Mouse (Mus musculus) v-Abl transformed pro-B cells (cell line): ENCODE measurements around the gene Six2.

Experiments used
- in situ Hi-C, 2 experiments: fragments of 400-800 bp; cut with MboI; formaldehyde crosslinking; loops; one replicate each; pipeline ENCODE4 v1.15.1; 2025; ENCODE audit not compliant: unreplicated experiment in 2 of 2

The Six2 gene

DNA sequence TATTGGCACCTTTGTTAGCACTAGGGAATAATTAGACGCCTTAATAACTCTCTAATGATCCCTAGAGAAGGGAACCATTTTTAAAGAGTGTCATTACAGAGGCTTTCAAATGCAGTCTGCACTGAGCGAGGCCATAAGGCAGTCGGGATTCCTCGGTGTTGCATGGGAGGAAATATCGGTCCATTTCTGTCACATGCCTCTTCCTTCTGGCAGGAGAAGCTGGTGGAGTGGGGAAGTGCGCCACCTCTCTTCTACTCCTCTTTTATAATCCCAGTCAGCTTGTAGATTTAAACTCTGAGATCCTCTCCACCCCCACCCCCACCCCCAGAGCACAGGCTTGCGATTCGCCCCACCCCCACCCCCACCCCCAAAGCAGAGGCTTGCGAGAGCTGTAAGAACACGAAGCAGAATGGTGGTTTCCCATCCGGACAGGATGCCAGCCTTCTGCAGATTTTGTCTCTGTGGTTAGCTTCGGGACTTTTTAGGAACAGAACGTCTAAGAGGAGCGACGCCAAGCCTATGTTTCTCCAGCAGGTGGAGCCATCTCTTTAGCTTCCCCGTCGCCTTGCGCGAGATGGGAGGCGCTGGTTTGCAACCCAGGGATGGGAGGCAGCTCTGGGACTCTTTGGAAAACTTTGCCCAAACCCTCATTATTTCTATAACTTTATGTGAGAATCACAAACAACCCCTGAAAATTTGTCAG is 23.3 kb downstream of the Six2 start:
- in situ Hi-C loops: loop anchor here in 1 of 2 experiments (25.0 kb wide), 2 partner anchors 848 to 1173 kb away; partner anchors contain the start of gene Gm10309

DNA sequence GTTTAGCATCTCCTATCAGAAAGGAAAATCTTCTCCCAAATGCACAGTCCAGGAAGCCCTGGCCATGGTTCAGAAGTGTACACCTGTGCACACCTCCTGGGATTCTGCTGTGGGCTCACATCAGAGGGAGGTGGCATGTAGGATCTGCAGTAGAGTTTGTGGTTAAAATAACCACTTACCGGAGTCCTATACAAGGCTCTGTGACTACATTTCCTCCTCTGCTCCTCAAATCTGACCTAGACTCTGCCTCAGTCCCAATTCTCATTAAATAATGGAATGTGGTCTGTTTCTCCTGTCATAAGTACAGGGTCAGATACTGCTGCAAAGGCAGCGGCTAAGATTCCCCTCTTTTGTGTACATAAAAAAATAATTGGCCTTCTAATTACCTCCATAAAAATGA is 23.9 kb downstream of the Six2 start:
- in situ Hi-C loops: loop anchor here in 1 of 2 experiments (25.0 kb wide), 2 partner anchors 848 to 1173 kb away; partner anchors contain the start of gene Gm10309

GRCm38 (mm10) chr17:85661521-85661920 is 26.6 kb downstream of the Six2 start:
- in situ Hi-C loops: loop anchor here in 1 of 2 experiments (25.0 kb wide), 2 partner anchors 851 to 1176 kb away; partner anchors contain the start of gene Gm10309

DNA sequence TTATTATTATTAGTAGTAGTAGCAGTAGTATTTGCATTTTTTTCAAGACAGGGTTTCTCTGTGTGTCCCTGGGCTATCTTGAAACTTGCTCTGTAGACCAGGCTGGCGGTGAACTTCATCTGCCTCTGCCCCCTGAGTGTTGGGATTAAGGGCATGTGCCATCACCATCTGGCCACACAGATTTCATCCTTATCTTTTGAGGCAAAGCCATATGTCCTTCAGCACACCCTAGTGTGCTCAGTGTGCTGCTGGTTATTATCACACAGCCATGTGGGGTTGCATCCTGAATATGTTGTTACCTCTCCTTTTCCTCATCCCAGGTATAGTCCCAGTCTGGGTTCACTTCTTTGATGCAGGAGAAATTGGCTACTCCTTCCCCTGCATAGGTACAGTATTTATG is 28.1 kb downstream of the Six2 start:
- in situ Hi-C loops: loop anchor here in 1 of 2 experiments (25.0 kb wide), 2 partner anchors 852 to 1177 kb away; partner anchors contain the start of gene Gm10309

DNA sequence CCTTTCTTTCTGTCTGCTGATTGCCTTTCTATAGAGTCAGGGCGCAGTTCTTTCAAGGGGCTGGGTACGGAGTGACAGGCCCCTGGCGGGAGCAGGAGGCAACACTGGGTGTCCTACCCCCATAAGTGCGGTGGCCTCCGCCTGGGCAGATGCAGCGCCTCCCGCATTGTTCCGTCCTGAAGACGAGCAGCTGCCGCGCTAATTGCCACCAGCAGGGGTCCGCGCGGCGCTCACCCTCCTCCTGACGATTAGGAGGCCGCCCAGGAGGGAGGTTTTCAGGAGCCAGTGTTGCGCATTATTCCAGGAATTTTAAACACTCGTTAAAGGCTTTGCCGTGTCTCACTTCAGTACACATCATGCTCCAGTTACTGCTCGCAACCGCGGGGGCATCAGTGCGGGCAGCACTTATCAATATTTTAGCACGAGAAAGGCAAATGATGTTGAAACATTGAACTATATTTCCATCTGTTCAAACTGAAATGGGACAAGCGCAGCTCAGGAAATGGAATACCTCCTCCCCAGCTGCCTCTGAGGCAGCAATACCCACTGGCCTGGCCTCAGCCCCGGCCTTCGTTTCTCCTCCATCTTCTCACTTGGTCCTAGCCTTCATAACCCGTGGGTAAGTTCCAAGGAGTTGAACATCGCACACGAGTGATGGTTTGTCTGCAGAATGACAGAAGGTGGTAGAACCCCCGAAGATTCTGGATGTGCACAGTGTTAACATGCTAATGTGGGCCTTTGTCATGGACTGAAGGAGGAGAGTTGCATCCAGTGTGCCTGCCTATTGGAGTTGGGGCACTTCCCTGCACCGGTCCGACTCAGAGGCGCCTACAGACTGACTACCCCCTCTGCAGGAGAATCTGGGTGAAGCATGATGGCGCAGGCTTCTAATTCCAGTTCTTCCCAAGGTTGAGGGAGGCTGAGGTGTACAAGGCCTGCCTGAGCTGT is 42.1 kb downstream of the Six2 start:
- in situ Hi-C loops: loop anchor here (25.0 kb wide), 2 partner anchors 459 to 959 kb away; partner anchors contain the start of genes Abcg5 (in 2 of the 2) and Abcg8 (in 2 of the 2)

DNA sequence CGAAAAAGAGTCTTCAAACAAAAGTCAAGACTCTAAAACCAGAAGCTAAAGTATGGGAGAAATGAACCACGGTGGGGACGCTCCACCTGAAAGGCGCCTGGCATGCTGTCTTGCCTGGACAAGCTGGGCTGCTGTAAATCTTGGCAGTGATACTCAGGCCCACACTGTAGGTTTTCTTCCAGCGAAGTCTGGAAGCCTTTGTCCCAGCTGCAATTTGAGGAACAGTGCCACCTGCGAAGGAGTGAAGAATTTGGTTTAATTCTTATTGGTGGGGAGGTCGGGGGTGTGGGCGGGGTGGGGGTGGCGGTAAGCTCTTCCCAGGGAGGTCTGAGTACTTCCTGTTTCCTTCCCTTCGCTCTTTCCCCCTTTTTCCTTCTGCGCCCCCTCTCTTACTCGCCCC is 42.8 kb downstream of the Six2 start:
- in situ Hi-C loops: loop anchor here (25.0 kb wide), 2 partner anchors 458 to 958 kb away; partner anchors contain the start of genes Abcg5 (in 2 of the 2) and Abcg8 (in 2 of the 2)

DNA sequence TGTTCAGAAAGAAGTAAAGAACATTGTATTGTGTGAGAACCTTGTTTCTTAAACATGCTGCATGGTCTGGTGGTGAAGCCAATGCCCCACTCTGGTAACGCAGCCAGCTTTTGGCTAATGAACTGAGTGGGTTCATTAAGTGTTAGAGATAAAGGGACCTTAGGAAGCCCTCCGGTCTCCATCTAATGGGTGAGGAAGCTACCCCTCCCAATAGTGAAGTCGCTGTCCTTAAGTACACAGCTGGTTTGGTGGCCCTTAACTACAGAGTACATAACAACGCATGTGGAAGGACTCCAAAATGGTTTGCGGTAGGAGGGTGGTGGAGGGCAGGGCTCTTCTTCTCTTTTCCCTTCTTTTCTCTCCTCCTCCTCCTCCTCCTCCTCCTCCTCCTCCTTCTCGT is 50.2 kb downstream of the Six2 start:
- in situ Hi-C loops: loop anchor here (10.0 to 25.0 kb wide), 4 partner anchors 451 to 951 kb away; partner anchors contain the start of genes Abcg5 (in 2 of the 2) and Abcg8 (in 2 of the 2)
